Mouse (Mus musculus): Measurements from ENCODE around the gene Ddx4. TPM values are rescaled to one million over a fixed set of nuclear protein-coding genes. Genes with fewer than 3 reads are reported as not detected.

Gene Ddx4
- total RNA-seq (2014; rRNA removed): 0.95 and 1.2 TPM in 2 replicates
- 0.23 and 0.75 TPM in 2 replicates for polyA plus RNA-seq (2015; fragmentation: Nextera tagmentation; extraction: Ambion mirVana)

- no peak within 1 kb of the TSS for H3K4me2 ChIP-seq (ENCODE audit: low read depth)
- H3K4me3 ChIP-seq (ENCODE audit: low read depth, low read length): no peak within 1 kb of the TSS
- no peak for TF ChIP-seq CTCF (IDR thresholded peaks at IDR 0.05; ENCODE audit: low read depth)
- no peaks in the 10 kb centered on the region for H3K27me3 ChIP-seq (ENCODE audit: insufficient read depth, low read length)
- H3K27ac ChIP-seq (ENCODE audit: low read depth, low read length): no peak within 1 kb of the TSS
- DNase-seq (no peak), ATAC-seq (no peak)
- no peaks in the 10 kb centered on the region for H3K4me1 ChIP-seq (ENCODE audit: insufficient read depth)
- 81% methylated on average over 45 of the region's 45 CpGs for WGBS
- no peak within 1 kb of the TSS for H3K9ac ChIP-seq
- no peaks in the 10 kb centered on the region for H3K36me3 ChIP-seq (ENCODE audit: insufficient read depth)
- 0 out of 2 replicates have a peak, but pooled peaks cover 10% of the 10 kb centered on the region for H3K9me3 ChIP-seq (ENCODE audit: low read length)
Observed at GRCm38 (mm10) chr13:112652205-112652604, at the start of gene Ddx4. Gene Ddx4, minus strand, starts transcription at chr13:112652475.

GRCm38 (mm10) chr13:112701256-112701655 is 49.0 kb upstream of the Ddx4 start:
- DNase-seq (no peak), ATAC-seq (no peak)
- Histone ChIP-seq H3K9me3 (ENCODE audit: low read length) (no peaks in the 10 kb centered on the region), H3K4me3 (ENCODE audit: low read depth, low read length) (no peak overlapping the region), H3K27me3 (ENCODE audit: insufficient read depth, low read length) (no peaks in the 10 kb centered on the region), H3K4me2 (ENCODE audit: low read depth) (no peak overlapping the region), H3K27ac (ENCODE audit: low read depth, low read length) (no peak overlapping the region), H3K36me3 (ENCODE audit: insufficient read depth) (peaks cover 16% of the 10 kb centered on the region), H3K4me1 (ENCODE audit: insufficient read depth) (no peaks in the 10 kb centered on the region), H3K9ac (no peak overlapping the region)
- 81% methylated on average over 8 of the region's 8 CpGs for WGBS
- no peak for TF ChIP-seq CTCF (IDR thresholded peaks at IDR 0.05; ENCODE audit: low read depth)

GRCm38 (mm10) chr13:112695526-112696240 is 43.4 kb upstream of the Ddx4 start:
- Histone ChIP-seq H3K9me3 (ENCODE audit: low read length) (no peaks in the 10 kb centered on the region), H3K27me3 (ENCODE audit: insufficient read depth, low read length) (no peaks in the 10 kb centered on the region), H3K27ac (ENCODE audit: low read depth, low read length) (no peak overlapping the region), H3K4me3 (ENCODE audit: low read depth, low read length) (no peak overlapping the region), H3K4me1 (ENCODE audit: insufficient read depth) (no peaks in the 10 kb centered on the region), H3K36me3 (ENCODE audit: insufficient read depth) (peaks cover 21% of the 10 kb centered on the region), H3K4me2 (ENCODE audit: low read depth) (no peak overlapping the region), H3K9ac (no peak overlapping the region)
- WGBS: 94% methylated on average over 8 of the region's 8 CpGs
- DNase-seq (no peak), ATAC-seq (no peak)
- TF ChIP-seq CTCF (IDR thresholded peaks at IDR 0.05; ENCODE audit: low read depth): no peak

- 93% methylated on average over 10 of the region's 10 CpGs for WGBS
- Histone ChIP-seq H3K9ac (no peak overlapping the region), H3K4me3 (ENCODE audit: low read depth, low read length) (no peak overlapping the region), H3K4me1 (ENCODE audit: insufficient read depth) (no peaks in the 10 kb centered on the region), H3K9me3 (ENCODE audit: low read length) (no peaks in the 10 kb centered on the region), H3K36me3 (ENCODE audit: insufficient read depth) (peaks cover 11% of the 10 kb centered on the region; the same call in 1 of the 2 replicates), H3K27me3 (ENCODE audit: insufficient read depth, low read length) (no peaks in the 10 kb centered on the region), H3K27ac (ENCODE audit: low read depth, low read length) (no peak overlapping the region), H3K4me2 (ENCODE audit: low read depth) (no peak overlapping the region)
- no peak for ATAC-seq
- no peak for DNase-seq
- TF ChIP-seq CTCF (IDR thresholded peaks at IDR 0.05; ENCODE audit: low read depth): no peak
Observed at GRCm38 (mm10) chr13:112692870-112693553, 40.7 kb upstream of the Ddx4 start.

- Histone ChIP-seq H3K4me1 (ENCODE audit: insufficient read depth) (no peaks in the 10 kb centered on the region), H3K27ac (ENCODE audit: low read depth, low read length) (no peak overlapping the region), H3K9ac (no peak overlapping the region), H3K4me3 (ENCODE audit: low read depth, low read length) (no peak overlapping the region), H3K9me3 (ENCODE audit: low read length) (no peaks in the 10 kb centered on the region), H3K27me3 (ENCODE audit: insufficient read depth, low read length) (no peaks in the 10 kb centered on the region), H3K36me3 (ENCODE audit: insufficient read depth) (peaks cover 5% of the 10 kb centered on the region; the same call in 1 of the 2 replicates), H3K4me2 (ENCODE audit: low read depth) (no peak overlapping the region)
- 73% methylated on average over 2 of the region's 2 CpGs for WGBS
- ATAC-seq: no peak
- no peak for TF ChIP-seq CTCF (IDR thresholded peaks at IDR 0.05; ENCODE audit: low read depth)
- no peak for DNase-seq
Observed at GRCm38 (mm10) chr13:112686155-112686554, 33.9 kb upstream of the Ddx4 start.

GRCm38 (mm10) chr13:112683970-112684369 is 31.7 kb upstream of the Ddx4 start:
- H3K36me3 ChIP-seq (ENCODE audit: insufficient read depth): peaks cover 5% of the 10 kb centered on the region; the same call in 1 of the 2 replicates
- ATAC-seq (no peak), DNase-seq (no peak)
- TF ChIP-seq CTCF (IDR thresholded peaks at IDR 0.05; ENCODE audit: low read depth): no peak
- no peaks in the 10 kb centered on the region for H3K27me3 ChIP-seq (ENCODE audit: insufficient read depth, low read length)
- no peaks in the 10 kb centered on the region for H3K9me3 ChIP-seq (ENCODE audit: low read length)
- no peaks in the 10 kb centered on the region for H3K4me1 ChIP-seq (ENCODE audit: insufficient read depth)
- no peak overlapping the region for H3K4me3 ChIP-seq (ENCODE audit: low read depth, low read length)
- H3K4me2 ChIP-seq (ENCODE audit: low read depth): no peak overlapping the region
- 62% methylated on average over 6 of the region's 6 CpGs for WGBS
- no peak overlapping the region for H3K9ac ChIP-seq
- no peak overlapping the region for H3K27ac ChIP-seq (ENCODE audit: low read depth, low read length)

- Histone ChIP-seq H3K9ac (no peak overlapping the region), H3K9me3 (ENCODE audit: low read length) (no peaks in the 10 kb centered on the region), H3K4me2 (ENCODE audit: low read depth) (no peak overlapping the region), H3K4me3 (ENCODE audit: low read depth, low read length) (no peak overlapping the region), H3K27me3 (ENCODE audit: insufficient read depth, low read length) (no peaks in the 10 kb centered on the region), H3K36me3 (ENCODE audit: insufficient read depth) (peaks cover 5% of the 10 kb centered on the region; the same call in 1 of the 2 replicates), H3K4me1 (ENCODE audit: insufficient read depth) (no peaks in the 10 kb centered on the region), H3K27ac (ENCODE audit: low read depth, low read length) (no peak overlapping the region)
- no peak for ATAC-seq
- WGBS: 75% methylated on average over 2 of the region's 2 CpGs
- DNase-seq: no peak
- TF ChIP-seq CTCF (IDR thresholded peaks at IDR 0.05; ENCODE audit: low read depth): no peak
Observed at GRCm38 (mm10) chr13:112683312-112683711, 31.0 kb upstream of the Ddx4 start.

Data from forebrain, postnatal 0 days (tissue).